Mouse (Mus musculus) lung, postnatal 0 days (tissue): ENCODE data around the gene Bcar3. TPM values are rescaled to one million over a fixed set of nuclear protein-coding genes. Genes with fewer than 3 reads are reported as not detected.
A peak's percentile ranks its signal among the peaks of the same experiment; 100 is the strongest.
"Not testable (repeated sequence)": the region's sequence is repeated elsewhere in the genome, so short reads cannot be mapped to it uniquely, and the experiment has no call there.

Source experiments
- ATAC-seq: fragments of 200-750 bp; cut with Nextera tagmentation; 2 replicates; pipeline ENCODE4 v1.8.0; 2017; ENCODE audit warnings: moderate library complexity
- DNase-seq: peaks from one replicate; pipeline ENCODE4 v3.0.0-alpha.2; 2016; ENCODE audit warnings: low spot score
- H3K27ac ChIP-seq: fragments of 300-500 bp; sonication (generic); 2 replicates; pipeline ENCODE4 v1.5.1; 2014; ENCODE audit warnings: antibody characterized with exemption, mild to moderate bottlenecking, low read length, mixed read lengths
- H3K27me3 ChIP-seq: fragments of 300-500 bp; sonication (generic); replicated peaks from 2 replicates; pipeline ENCODE4 v1.6.1; 2014; ENCODE audit warnings: low read length, mixed read lengths; ENCODE audit not compliant: insufficient read depth
- H3K36me3 ChIP-seq: fragments of 300-500 bp; sonication (generic); 2 replicates; pipeline ENCODE4 v1.6.1; 2014; ENCODE audit warnings: low read length, mixed read lengths; ENCODE audit not compliant: insufficient read depth
- H3K4me1 ChIP-seq: fragments of 300-500 bp; sonication (generic); 2 replicates; pipeline ENCODE4 v1.6.1; 2014; ENCODE audit warnings: antibody characterized with exemption, low read depth, low read length, mixed read lengths; ENCODE audit not compliant: insufficient read depth
- H3K4me2 ChIP-seq: fragments of 300-500 bp; sonication (generic); replicated peaks from 2 replicates; pipeline ENCODE4 v1.6.1; 2014; ENCODE audit warnings: low read depth, mild to moderate bottlenecking, low read length, moderate library complexity, mixed read lengths
- H3K4me3 ChIP-seq: fragments of 300-500 bp; sonication (generic); 2 replicates; pipeline ENCODE4 v1.5.1; 2014; ENCODE audit warnings: low read depth, low read length
- H3K9ac ChIP-seq: fragments of 300-500 bp; sonication (generic); replicated peaks from 2 replicates; pipeline ENCODE4 v1.6.1; 2014; ENCODE audit warnings: low read depth, mild to moderate bottlenecking
- H3K9me3 ChIP-seq: fragments of 300-500 bp; sonication (generic); 2 replicates; pipeline ENCODE4 v1.6.1; 2016; ENCODE audit warnings: low read length, mixed read lengths
- CTCF ChIP-seq: IDR thresholded peaks from 2 replicates; pipeline ENCODE4 v1.5.1; 2016; ENCODE audit warnings: antibody characterized with exemption, mild to moderate bottlenecking
- EP300 ChIP-seq: IDR thresholded peaks from 2 replicates; pipeline ENCODE4 v1.6.1; 2016; ENCODE audit warnings: antibody characterized with exemption, mild to moderate bottlenecking, control low read depth
- WGBS: fragments of 180-500 bp; shearing (Covaris S2); extraction: QIAGEN DNeasy Blood & Tissue Kit; methylation state at CpG from one replicate; pipeline ENCODE4 v1.1.7; 2014; 5-methylcytosine and 5-hydroxymethylcytosine counted together
- polyA plus RNA-seq: library from polyadenylated mRNA; unstranded; fragments of >200 nt; fragmentation: Nextera tagmentation; extraction: Ambion mirVana; gene quantifications from 2 replicates; pipeline ENCODE4 v1.2.1, GENCODE M21; 2015

Bcar3 gene
- polyA plus RNA-seq, 1 experiment from 2014 or later, result 38.3 TPM

DNA sequence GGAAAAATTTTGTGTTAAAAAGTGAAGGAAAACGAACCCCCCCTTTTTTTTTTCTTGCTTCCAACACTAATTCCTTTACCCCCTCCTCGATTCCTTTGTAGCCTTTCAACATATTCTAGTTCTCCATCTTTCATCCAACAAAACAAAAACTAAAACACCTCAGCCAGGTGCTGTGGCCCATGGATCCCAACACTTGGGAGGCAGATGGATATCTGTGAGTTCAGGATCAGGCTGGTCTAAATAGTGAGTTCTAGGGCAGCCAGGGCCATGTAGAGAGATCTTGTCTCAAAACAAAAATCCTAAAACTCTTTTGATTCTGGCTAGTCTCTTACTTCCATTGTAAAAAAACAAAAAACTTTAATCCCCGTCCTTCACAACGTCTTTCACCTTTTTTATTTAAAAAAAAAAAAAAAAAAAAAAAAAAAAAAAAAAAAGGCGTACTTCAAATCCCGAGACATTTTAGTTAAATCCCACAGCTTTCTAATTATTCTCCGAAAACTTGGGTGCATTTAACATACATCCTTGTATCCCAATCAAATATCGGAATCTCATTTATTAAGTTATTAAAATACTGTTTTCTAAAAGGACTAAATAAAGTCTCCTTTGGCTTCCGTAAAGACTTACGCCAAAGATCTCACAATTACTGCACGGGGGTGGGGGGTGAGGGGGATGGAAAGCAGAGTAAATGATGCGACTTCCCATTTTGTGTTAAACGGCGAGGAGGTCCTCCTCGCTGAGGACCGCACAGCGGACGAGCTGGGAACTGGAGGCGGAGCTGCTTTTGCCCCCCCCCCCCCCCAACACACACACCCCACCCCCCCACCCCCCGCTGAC is 20.3 kb upstream of the Bcar3 start:
- no peak for TF ChIP-seq EP300
- peak; percentile 48 for TF ChIP-seq CTCF
- DNase-seq, result no peak
- H3K9me3 ChIP-seq, result no peaks in the 10 kb centered on the region
- no peak for ATAC-seq
- peaks cover 7% of the 10 kb centered on the region; the same call in 1 of the 2 replicates for H3K36me3 ChIP-seq
- no peaks in the 10 kb centered on the region for H3K27me3 ChIP-seq
- H3K4me3 ChIP-seq, result peak overlapping the region; percentile 95; the same call in 1 of the 2 replicates
- H3K4me2 ChIP-seq, result peak overlapping the region; percentile 53
- WGBS, result 12% methylated on average over 19 of the region's 20 CpGs
- no peak overlapping the region for H3K27ac ChIP-seq
- H3K4me1 ChIP-seq, result peaks cover 8% of the 10 kb centered on the region; the same call in 1 of the 2 replicates
- H3K9ac ChIP-seq, result no peak overlapping the region

DNA sequence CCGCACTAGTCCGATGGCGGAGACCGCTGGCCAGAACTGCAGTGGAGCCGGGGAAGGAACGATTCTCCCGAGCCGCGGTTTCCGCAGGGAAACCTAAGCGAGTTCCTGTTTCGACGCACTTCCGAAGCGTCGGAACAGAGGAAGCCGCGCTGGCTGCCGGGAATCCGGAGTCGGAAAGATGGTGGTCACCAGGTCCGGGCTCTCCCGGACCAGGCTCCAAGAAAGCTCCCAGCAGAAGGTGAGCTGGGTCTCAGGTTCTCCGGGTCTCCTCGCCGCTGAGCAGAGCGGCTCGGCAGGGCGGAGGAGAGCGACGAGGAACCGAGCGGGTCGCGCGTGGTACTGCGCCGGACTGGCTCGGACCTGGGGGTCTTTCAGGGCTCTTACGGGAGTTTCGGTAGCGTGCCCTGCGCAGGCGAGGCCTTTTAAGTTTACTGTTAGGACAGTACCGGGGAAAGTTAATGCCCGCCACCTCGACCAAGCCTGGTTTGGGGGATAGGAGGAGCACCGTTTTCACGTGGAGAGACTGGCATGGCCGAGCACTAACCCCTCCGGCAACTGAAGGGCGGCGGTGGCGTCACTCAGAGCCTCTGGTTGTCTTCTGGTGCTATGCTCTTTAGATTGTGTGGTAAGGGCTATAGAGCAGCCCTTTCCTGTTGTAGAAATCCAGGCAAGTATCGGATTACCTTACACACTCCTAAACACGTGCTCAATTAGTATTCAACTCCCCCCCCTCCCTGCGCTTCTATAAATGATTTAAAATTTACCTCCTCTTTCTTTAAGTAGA is 19.5 kb upstream of the Bcar3 start, which contains the start of gene Dnttip2:
Gene Dnttip2 (plus strand): TSS at position 148 of the 784 bp plus-strand sequence.
- Histone ChIP-seq H3K9me3 (no peaks in the 10 kb centered on the region), H3K4me2 (peak within 1 kb of the TSS; percentile 80), H3K27ac (peak within 1 kb of the TSS; percentile 77), H3K9ac (peak within 1 kb of the TSS; percentile 86), H3K4me3 (peak within 1 kb of the TSS; percentile 95), H3K4me1 (peaks cover 8% of the 10 kb centered on the region; the same call in 1 of the 2 replicates), H3K36me3 (peaks cover 7% of the 10 kb centered on the region; the same call in 1 of the 2 replicates), H3K27me3 (no peaks in the 10 kb centered on the region)
- TF ChIP-seq CTCF, result no peak
- no peak for TF ChIP-seq EP300
- DNase-seq (peak; percentile 98), ATAC-seq (peak; percentile 97)
- WGBS, result under 1% methylated on average over 57 of the region's 57 CpGs

- ATAC-seq (no peak), DNase-seq (no peak)
- peaks cover 8% of the 10 kb centered on the region; the same call in 1 of the 2 replicates for H3K4me1 ChIP-seq
- H3K4me3 ChIP-seq, result no peak overlapping the region
- peak overlapping the region; percentile 80 for H3K4me2 ChIP-seq
- peak overlapping the region; percentile 86; the same call in 1 of the 2 replicates for H3K9ac ChIP-seq
- 75% methylated on average over 10 of the region's 10 CpGs for whole genome bisulfite sequencing
- H3K36me3 ChIP-seq, result peaks cover 7% of the 10 kb centered on the region; the same call in 1 of the 2 replicates
- no peaks in the 10 kb centered on the region for H3K27me3 ChIP-seq
- no peak for TF ChIP-seq EP300
- no peak for TF ChIP-seq CTCF
- H3K27ac ChIP-seq, result no peak overlapping the region
- H3K9me3 ChIP-seq, result no peaks in the 10 kb centered on the region
Observed at GRCm38 (mm10) chr3:122275111-122275510, 18.8 kb upstream of the Bcar3 start.

DNA sequence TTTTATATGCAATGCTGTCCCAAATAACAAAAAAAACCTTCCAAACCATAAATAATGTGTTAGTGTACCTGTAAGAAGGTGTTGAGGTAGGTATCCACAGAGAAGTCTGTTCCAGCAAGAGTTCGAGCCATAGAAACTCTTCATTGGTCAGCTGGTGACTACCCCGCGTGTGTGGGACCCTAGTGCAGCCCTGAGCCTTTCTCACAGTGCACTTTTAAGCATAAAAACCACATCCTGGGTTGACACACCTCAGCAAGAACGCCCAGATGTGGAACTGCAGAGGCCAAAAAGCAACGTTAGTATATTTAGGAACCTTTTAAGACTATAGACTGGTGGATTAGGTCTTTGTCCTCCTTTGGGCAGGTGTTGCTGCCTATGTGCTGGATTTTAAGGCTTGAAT is 6.7 kb upstream of the Bcar3 start:
- H3K27me3 ChIP-seq, result no peaks in the 10 kb centered on the region
- H3K36me3 ChIP-seq, result peaks cover 4% of the 10 kb centered on the region; the same call in 1 of the 2 replicates
- ATAC-seq (no peak), DNase-seq (no peak)
- peaks cover under 1% of the 10 kb centered on the region; the same call in 1 of the 2 replicates for H3K4me1 ChIP-seq
- no peak overlapping the region for H3K4me2 ChIP-seq
- TF ChIP-seq EP300 (no peak), CTCF (no peak)
- H3K9ac ChIP-seq, result no peak overlapping the region
- H3K27ac ChIP-seq, result no peak overlapping the region
- 68% methylated on average over 5 of the region's 5 CpGs for WGBS
- no peaks in the 10 kb centered on the region for H3K9me3 ChIP-seq
- H3K4me3 ChIP-seq, result no peak overlapping the region

DNA sequence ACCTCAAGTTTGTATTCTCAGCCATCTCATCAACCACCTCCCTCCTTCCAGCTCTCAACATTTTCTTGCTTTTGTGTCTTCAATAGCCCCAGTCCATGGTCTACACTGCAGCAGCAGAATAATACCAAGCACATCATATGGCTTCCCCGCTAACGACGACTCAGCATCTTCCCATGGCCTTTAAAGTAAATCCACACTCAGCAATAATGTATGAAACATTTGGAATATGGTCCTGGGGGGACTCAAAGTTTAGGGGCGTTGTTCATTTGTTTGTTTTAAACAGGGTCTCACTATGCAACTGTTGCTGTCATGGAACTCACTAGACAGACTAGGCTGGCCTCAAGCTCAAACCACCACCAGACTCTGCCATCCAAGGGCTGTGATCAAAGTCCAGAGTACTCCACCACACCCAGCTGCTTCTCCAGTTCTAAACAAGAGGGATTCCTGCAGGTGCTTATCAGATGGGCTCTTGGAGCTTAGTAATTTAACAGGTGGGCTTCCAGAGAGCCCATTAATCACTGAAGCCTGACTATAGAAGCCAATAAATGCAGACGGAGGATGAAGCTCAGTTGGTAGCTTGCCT is 5.2 kb upstream of the Bcar3 start:
- peaks cover 4% of the 10 kb centered on the region; the same call in 1 of the 2 replicates for H3K36me3 ChIP-seq
- no peaks in the 10 kb centered on the region for H3K27me3 ChIP-seq
- no peak for TF ChIP-seq CTCF
- TF ChIP-seq EP300, result no peak
- H3K9me3 ChIP-seq, result no peaks in the 10 kb centered on the region
- peaks cover 5% of the 10 kb centered on the region; the same call in 1 of the 2 replicates for H3K4me1 ChIP-seq
- H3K4me2 ChIP-seq, result no peak overlapping the region
- no peak overlapping the region for H3K4me3 ChIP-seq
- ATAC-seq (no peak), DNase-seq (no peak)
- WGBS, result 81% methylated on average over 5 of the region's 5 CpGs
- no peak overlapping the region for H3K27ac ChIP-seq
- no peak overlapping the region for H3K9ac ChIP-seq

- H3K9ac ChIP-seq, H3K4me2 ChIP-seq, H3K9me3 ChIP-seq, ATAC-seq, H3K4me3 ChIP-seq, H3K36me3 ChIP-seq, DNase-seq, H3K27ac ChIP-seq, H3K4me1 ChIP-seq, H3K27me3 ChIP-seq: not testable (repeated sequence)
- WGBS, result 53% methylated on average over 3 of the region's 4 CpGs
Observed at GRCm38 (mm10) chr3:122289344-122289743, 4.6 kb upstream of the Bcar3 start.
